Mouse (Mus musculus) brain, embryonic 14.5 days (tissue): Measurements from ENCODE around the gene Thbd. TPM values are rescaled to one million over a fixed set of nuclear protein-coding genes. Genes with fewer than 3 reads are reported as not detected.

ENCODE experiments used
- DNase-seq: peaks from one replicate; pipeline ENCODE4 v3.0.0-alpha.2; 2011; ENCODE audit warnings: low read depth
- CTCF ChIP-seq: fragments of 200-500 bp; IDR thresholded peaks from 2 replicates; pipeline ENCODE4 v1.5.1; 2012; ENCODE audit warnings: inconsistent platforms, mild to moderate bottlenecking, moderate library complexity, borderline replicate concordance; ENCODE audit not compliant: insufficient read depth, insufficient read length; ENCODE audit errors: extremely low read depth
- POLR2A ChIP-seq: fragments of 200-500 bp; IDR thresholded peaks from 2 replicates; pipeline ENCODE4 v1.6.1; 2012; ENCODE audit warnings: mild to moderate bottlenecking, inconsistent platforms, borderline replicate concordance; ENCODE audit not compliant: poor library complexity, insufficient read depth, insufficient read length, severe bottlenecking; ENCODE audit errors: extremely low read depth
- polyA plus RNA-seq: library from polyadenylated mRNA; depleted of rRNA; stranded (reverse); fragments of >200 nt; gene quantifications from 2 replicates; pipeline ENCODE4 v1.2.3, GENCODE M21; 2012

The Thbd gene
- polyA plus RNA-seq, 1 experiment: 6.4 TPM

- TF ChIP-seq POLR2A (no peak), CTCF (no peak)
- DNase-seq: no peak
Measured at GRCm38 (mm10) chr2:148442710-148443109, 34.7 kb upstream of the Thbd start.

- TF ChIP-seq POLR2A (no peak), CTCF (no peak)
- no peak for DNase-seq
Measured at GRCm38 (mm10) chr2:148442172-148442571, 34.2 kb upstream of the Thbd start.

- DNase-seq: no peak
- no peak for TF ChIP-seq POLR2A
- no peak for TF ChIP-seq CTCF
Measured at GRCm38 (mm10) chr2:148441421-148441820, 33.4 kb upstream of the Thbd start.

- no peak for TF ChIP-seq CTCF
- TF ChIP-seq POLR2A: no peak
- DNase-seq: no peak
Measured at GRCm38 (mm10) chr2:148439691-148440276, 31.8 kb upstream of the Thbd start.

- TF ChIP-seq POLR2A: no peak
- no peak for TF ChIP-seq CTCF
- DNase-seq: peak; percentile 46
Measured at GRCm38 (mm10) chr2:148436285-148436684, 28.3 kb upstream of the Thbd start.

- no peak for TF ChIP-seq POLR2A
- TF ChIP-seq CTCF: no peak
Measured at GRCm38 (mm10) chr2:148432346-148432745, 24.4 kb upstream of the Thbd start.

GRCm38 (mm10) chr2:148430941-148431340 is 23.0 kb upstream of the Thbd start:
- no peak for DNase-seq
- no peak for TF ChIP-seq POLR2A
- TF ChIP-seq CTCF: no peak

More at GRCm38 (mm10) chr2:148432346-148432745, 24.4 kb upstream of the Thbd start:
- DNase-seq: no peak

GRCm38 (mm10) chr2:148429001-148429505 is 21.1 kb upstream of the Thbd start:
- TF ChIP-seq CTCF (no peak), POLR2A (no peak)
- DNase-seq: peak; percentile 41

- TF ChIP-seq POLR2A (no peak), CTCF (no peak)
- no peak for DNase-seq
Measured at GRCm38 (mm10) chr2:148428523-148428922, 20.5 kb upstream of the Thbd start.

- DNase-seq: no peak
- TF ChIP-seq POLR2A (no peak), CTCF (no peak)
Measured at GRCm38 (mm10) chr2:148427553-148427952, 19.6 kb upstream of the Thbd start.

GRCm38 (mm10) chr2:148425709-148426382 is 17.9 kb upstream of the Thbd start:
- TF ChIP-seq POLR2A: no peak
- no peak for TF ChIP-seq CTCF
- no peak for DNase-seq

- TF ChIP-seq POLR2A: no peak
- no peak for TF ChIP-seq CTCF
- DNase-seq: no peak
Measured at GRCm38 (mm10) chr2:148421706-148422105, 13.7 kb upstream of the Thbd start.

GRCm38 (mm10) chr2:148421112-148421511 is 13.1 kb upstream of the Thbd start:
- TF ChIP-seq POLR2A (no peak), CTCF (no peak)
- no peak for DNase-seq
